20 mouse cellular contexts compared by ENCODE assay signal in the genomic region with DNA sequence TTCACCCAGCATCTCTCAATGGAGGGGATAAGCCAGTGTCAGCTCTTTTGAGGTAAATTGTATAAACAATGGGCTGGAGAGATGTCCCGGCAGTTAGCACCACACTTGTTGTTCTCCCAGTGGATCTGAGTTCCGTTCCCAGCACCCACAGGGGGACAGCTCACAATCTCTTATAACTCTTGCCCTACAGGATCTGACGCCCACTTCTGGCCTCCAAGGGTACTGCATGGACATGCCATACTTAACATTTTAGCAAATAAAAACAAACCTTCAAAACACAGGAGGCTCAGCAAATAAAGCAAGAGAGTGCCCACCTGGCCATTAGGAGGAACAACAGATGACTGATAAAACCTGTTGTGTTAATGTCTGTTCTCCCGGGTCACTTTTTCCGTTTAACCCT. TPM values are rescaled to one million over a fixed set of nuclear protein-coding genes. Genes with fewer than 3 reads are reported as not detected.
DNase-seq lines count a peak whose midpoint lies in the region; ATAC-seq and TF ChIP-seq lines count a peak whose summit lies in the region.
"Had no signal": no experiment of that assay in that cellular context is flagged by ENCODE, and none has a peak within 500 bp of the region (broad histone marks: within the 10 kb centered on the region; RNA-seq: fewer than 3 reads in every experiment).

No protein-coding gene starts in this region.

- H3K4me1 ChIP-seq in midbrain, postnatal 0 days (ENCODE audit: insufficient read depth, low read length) = no peaks in the 10 kb centered on the region
- H3K4me1 ChIP-seq in midbrain, embryonic 16.5 days (ENCODE audit: control insufficient read depth, insufficient read depth, low read length) = no peaks in the 10 kb centered on the region
- H3K4me1 ChIP-seq: embryonic facial prominence, embryonic 13.5 days; heart, embryonic 13.5 days; midbrain, embryonic 12.5 days; neural tube, embryonic 13.5 days had no signal

- no peaks in the 10 kb centered on the region for H3K27me3 ChIP-seq in midbrain, postnatal 0 days (ENCODE audit: insufficient read depth, low read length)
- H3K27me3 ChIP-seq in midbrain, embryonic 16.5 days (ENCODE audit: control insufficient read depth, insufficient read depth, low read depth, low read length) = no peaks in the 10 kb centered on the region
- H3K27me3 ChIP-seq: embryonic facial prominence, embryonic 13.5 days; heart, embryonic 13.5 days; midbrain, embryonic 12.5 days; neural tube, embryonic 13.5 days had no signal

- no peak for DNase-seq in gastrocnemius, adult 2 months
- DNase-seq in gastrocnemius, postnatal 10 days = no peak
- no peak for DNase-seq in layer of hippocampus, adult 2 months (ENCODE audit: low spot score in 2 of 2)
- no peak for DNase-seq in layer of hippocampus, adult 9-11 months
- DNase-seq in midbrain, postnatal 0 days (ENCODE audit: low spot score) = no peak
- no peak for DNase-seq in thymus, postnatal 0 days (ENCODE audit: low spot score)
- DNase-seq in thymus, postnatal 25 days = no peak
- DNase-seq: adrenal gland, adult 8-10 months; cerebellum, postnatal 10 days; heart, postnatal 36 days; kidney, adult 8-10 months; kidney, postnatal 4 days; right cerebral cortex, adult 18-20 months had no signal

- no peak for ATAC-seq in midbrain, postnatal 0 days (ENCODE audit: low FRiP score)
- ATAC-seq in midbrain, embryonic 16.5 days = no peak
- ATAC-seq: forebrain, embryonic 14.5 days; hindbrain, embryonic 16.5 days had no signal

- intact Hi-C loops in gastrocnemius, adult 2 months (cut with DNase I) = no loop called here

- no peak overlapping the region for H3K4me3 ChIP-seq in gastrocnemius, adult 2 months
- H3K4me3 ChIP-seq in layer of hippocampus, adult 2 months = no peak overlapping the region
- no peak overlapping the region for H3K4me3 ChIP-seq in midbrain, postnatal 0 days (ENCODE audit: low read depth, low read length)
- H3K4me3 ChIP-seq in midbrain, embryonic 16.5 days (ENCODE audit: low read depth, low read length) = no peak overlapping the region
- H3K4me3 ChIP-seq: embryonic facial prominence, embryonic 13.5 days; heart, embryonic 13.5 days; midbrain, embryonic 12.5 days; neural tube, embryonic 13.5 days had no signal

- no peak overlapping the region for H3K9ac ChIP-seq in midbrain, postnatal 0 days (replicated peaks; ENCODE audit: low read length, poor library complexity, severe bottlenecking)
- H3K9ac ChIP-seq in midbrain, embryonic 16.5 days (ENCODE audit: low read depth, low read length) = no peak overlapping the region
- H3K9ac ChIP-seq: embryonic facial prominence, embryonic 13.5 days; heart, embryonic 13.5 days; midbrain, embryonic 12.5 days; neural tube, embryonic 13.5 days had no signal

- H3K4me2 ChIP-seq in midbrain, postnatal 0 days (ENCODE audit: low read depth, low read length, poor library complexity, severe bottlenecking) = no peak overlapping the region
- no peak overlapping the region for H3K4me2 ChIP-seq in midbrain, embryonic 16.5 days (ENCODE audit: low read length)
- H3K4me2 ChIP-seq: embryonic facial prominence, embryonic 13.5 days; heart, embryonic 13.5 days; midbrain, embryonic 12.5 days; neural tube, embryonic 13.5 days had no signal

- H3K9me3 ChIP-seq in midbrain, postnatal 0 days (ENCODE audit: low read length) = no peaks in the 10 kb centered on the region
- H3K9me3 ChIP-seq in midbrain, embryonic 16.5 days (replicated peaks; ENCODE audit: control insufficient read depth, low read length, poor library complexity, severe bottlenecking) = no peaks in the 10 kb centered on the region
- H3K9me3 ChIP-seq: embryonic facial prominence, embryonic 13.5 days; heart, embryonic 13.5 days; midbrain, embryonic 12.5 days; neural tube, embryonic 13.5 days had no signal

- WGBS in midbrain, postnatal 0 days = 85% methylated on average over 5 of the region's 5 CpGs
- whole genome bisulfite sequencing in midbrain, embryonic 16.5 days = 89% methylated on average over 5 of the region's 5 CpGs

- no peaks in the 10 kb centered on the region for H3K36me3 ChIP-seq in midbrain, postnatal 0 days (ENCODE audit: insufficient read depth, low read length)
- no peaks in the 10 kb centered on the region for H3K36me3 ChIP-seq in midbrain, embryonic 16.5 days (ENCODE audit: control insufficient read depth, insufficient read depth, low read length)
- H3K36me3 ChIP-seq: embryonic facial prominence, embryonic 13.5 days; heart, embryonic 13.5 days; midbrain, embryonic 12.5 days; neural tube, embryonic 13.5 days had no signal

- no peak overlapping the region for H3K27ac ChIP-seq in gastrocnemius, adult 2 months
- no peak overlapping the region for H3K27ac ChIP-seq in layer of hippocampus, adult 2 months
- no peak overlapping the region for H3K27ac ChIP-seq in midbrain, postnatal 0 days (ENCODE audit: low read depth, low read length)
- no peak overlapping the region for H3K27ac ChIP-seq in midbrain, embryonic 16.5 days (ENCODE audit: low read length)
- H3K27ac ChIP-seq: embryonic facial prominence, embryonic 13.5 days; heart, embryonic 13.5 days; midbrain, embryonic 12.5 days; neural tube, embryonic 13.5 days had no signal

- TF ChIP-seq CTCF in gastrocnemius, adult 2 months (IDR thresholded peaks at IDR 0.05) = peak; percentile 27; the same call in 1 of the 2 replicates
- peak; percentile 27; the same call in 1 of the 2 replicates for TF ChIP-seq CTCF in layer of hippocampus, adult 2 months (conservative IDR thresholded peaks at IDR 0.05)
- peak; percentile 30; the same call in 1 of the 2 replicates for TF ChIP-seq CTCF in midbrain, postnatal 0 days (IDR thresholded peaks at IDR 0.05)

RNA-seq across cellular contexts. Expression of a gene that starts 59.0 kb away (rescaled TPM):
- 10 to 100 TPM; 78.8 to 85.4 TPM for total RNA-seq in gastrocnemius, adult 2 months (2021)
- 10 to 100 TPM; 78.9 to 85.3 TPM for total RNA-seq in gastrocnemius, postnatal 10 days (2021)
- total RNA-seq in layer of hippocampus, adult 2 months (2021) = 10 to 100 TPM; 29.7 to 30.9 TPM
- 23.9 and 27.5 TPM in 2 replicates for total RNA-seq in midbrain, postnatal 0 days (2014; rRNA removed)
- 4.2 and 4.6 TPM in 2 replicates for polyA plus RNA-seq in midbrain, postnatal 0 days (2015; fragmentation: Nextera tagmentation; extraction: Ambion mirVana)
- 8.4 and 9.1 TPM in 2 replicates for polyA plus RNA-seq in midbrain, embryonic 16.5 days (2015; fragmentation: Nextera tagmentation; extraction: Ambion mirVana)
- polyA plus RNA-seq in thymus, postnatal 0 days (2015; fragmentation: Nextera tagmentation; extraction: Ambion mirVana) = 2.0 and 2.4 TPM in 2 replicates
